Mouse (Mus musculus) heart, adult 11 months (tissue): ENCODE data around the gene Ralb.

Experiments used
- DNase-seq: peaks from one replicate; pipeline ENCODE4 v3.0.0; 2022

Gene Ralb

DNA sequence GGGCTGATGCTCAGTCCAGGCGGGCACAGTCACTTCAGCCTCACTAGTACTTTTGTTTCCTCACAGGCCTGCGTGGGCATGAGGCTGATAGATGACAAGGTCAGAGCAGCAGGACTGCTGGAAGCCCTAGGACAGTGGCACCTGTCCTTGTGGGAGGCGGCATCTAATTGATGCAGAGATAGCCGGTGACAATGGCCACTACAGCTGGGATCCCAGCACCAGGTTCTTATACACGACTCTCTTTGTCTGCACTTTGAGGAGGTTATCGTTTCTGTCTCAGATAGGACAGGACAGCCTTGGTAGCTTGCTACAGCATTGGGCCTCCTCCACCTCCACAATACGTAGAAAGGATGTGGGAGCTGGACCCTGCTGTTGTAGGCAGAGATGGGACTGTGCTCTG, 18.8 kb upstream of the Ralb start:
- peak; percentile 85 for DNase-seq

DNA sequence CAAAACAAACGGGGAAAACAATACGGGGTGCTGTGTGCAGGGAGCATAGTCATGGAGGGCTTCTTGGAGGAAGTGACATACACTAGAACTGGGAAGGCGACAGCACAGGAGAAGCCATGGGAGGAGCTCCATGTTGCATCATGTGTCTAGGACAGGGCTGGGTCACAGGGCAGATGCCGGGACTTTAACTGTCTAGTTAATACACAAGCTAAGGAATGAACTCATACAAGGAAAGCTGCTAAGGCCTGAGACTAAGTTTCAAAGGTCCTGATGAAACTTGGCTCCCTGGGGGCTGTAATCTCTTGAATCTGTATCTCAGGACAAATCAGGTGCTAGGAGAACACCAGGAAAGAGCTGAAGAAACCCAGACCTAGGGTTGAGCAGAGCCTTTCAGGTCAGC, 18.1 kb upstream of the Ralb start:
- DNase-seq, result no peak

GRCm38 (mm10) chr1:119521681-119522080, 17.1 kb upstream of the Ralb start:
- no peak for DNase-seq

GRCm38 (mm10) chr1:119521029-119521428, 16.4 kb upstream of the Ralb start:
- DNase-seq, result no peak

DNA sequence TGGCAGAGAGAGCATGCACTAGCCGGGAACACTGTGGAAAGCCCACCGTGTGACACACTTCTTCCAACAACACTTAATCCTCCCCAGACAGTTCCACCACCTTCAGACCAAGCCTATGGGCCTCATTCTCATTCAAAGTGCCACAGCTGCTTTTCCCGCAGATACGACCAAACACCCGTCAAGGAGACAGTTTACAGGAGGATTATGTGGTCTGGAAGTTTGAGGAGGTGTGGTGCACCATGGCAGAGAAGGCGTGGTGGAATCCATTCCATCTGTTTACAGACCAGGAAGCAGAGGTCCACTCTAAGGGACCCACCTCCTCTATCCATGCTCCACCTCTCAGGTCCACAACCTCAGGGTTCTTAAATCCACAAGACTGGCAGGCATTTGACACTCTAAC, 14.7 kb upstream of the Ralb start:
- DNase-seq, result no peak

- DNase-seq, result no peak
Observed at GRCm38 (mm10) chr1:119518786-119519185, 14.2 kb upstream of the Ralb start.

GRCm38 (mm10) chr1:119518060-119518459, 13.5 kb upstream of the Ralb start:
- no peak for DNase-seq

GRCm38 (mm10) chr1:119510857-119511256, 6.3 kb upstream of the Ralb start:
- DNase-seq, result peak; percentile 96

GRCm38 (mm10) chr1:119510409-119510808, 5.8 kb upstream of the Ralb start:
- DNase-seq, result no peak

DNA sequence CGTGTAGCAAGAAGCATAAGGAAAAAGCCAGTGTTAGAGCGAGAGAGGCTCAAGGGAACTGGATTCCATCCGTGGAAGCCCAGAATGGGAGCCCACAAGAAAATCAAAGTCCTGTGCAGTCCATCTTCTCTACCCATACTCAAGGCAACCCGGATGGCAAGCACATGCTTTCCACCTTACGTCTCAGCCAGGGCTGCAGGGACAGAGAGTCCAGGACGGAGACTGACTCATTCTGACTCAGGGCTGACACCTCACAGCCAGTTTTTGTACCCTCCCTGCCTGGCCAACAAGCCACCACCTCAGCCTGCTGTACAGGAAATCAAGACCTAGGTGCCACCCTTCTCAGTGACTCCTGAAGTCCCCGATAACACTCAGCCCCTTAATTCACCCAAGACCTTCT, 4.9 kb upstream of the Ralb start:
- DNase-seq, result peak; percentile 92

GRCm38 (mm10) chr1:119508548-119508947, 4.0 kb upstream of the Ralb start:
- peak; percentile 99 for DNase-seq

DNA sequence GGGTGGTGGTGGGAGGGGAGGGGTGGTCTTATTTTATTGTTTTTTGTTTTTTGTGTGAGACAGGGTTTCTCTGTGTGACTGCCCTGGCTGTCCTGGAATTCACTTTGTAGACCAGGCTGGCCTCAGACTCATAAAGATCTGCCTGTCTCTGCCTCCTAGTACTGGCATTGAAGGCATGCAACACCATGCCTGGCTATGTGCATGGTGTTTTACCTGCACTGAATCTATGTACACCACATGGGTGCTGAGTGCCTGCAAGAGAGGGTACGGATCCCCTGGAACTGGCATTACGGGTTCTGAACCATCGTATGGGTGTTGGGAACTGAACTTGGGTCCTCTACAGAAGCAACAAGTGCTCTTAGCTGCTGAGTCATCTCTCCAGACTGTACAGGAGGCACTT, 1.4 kb upstream of the Ralb start:
- peak; percentile 91 for DNase-seq

DNA sequence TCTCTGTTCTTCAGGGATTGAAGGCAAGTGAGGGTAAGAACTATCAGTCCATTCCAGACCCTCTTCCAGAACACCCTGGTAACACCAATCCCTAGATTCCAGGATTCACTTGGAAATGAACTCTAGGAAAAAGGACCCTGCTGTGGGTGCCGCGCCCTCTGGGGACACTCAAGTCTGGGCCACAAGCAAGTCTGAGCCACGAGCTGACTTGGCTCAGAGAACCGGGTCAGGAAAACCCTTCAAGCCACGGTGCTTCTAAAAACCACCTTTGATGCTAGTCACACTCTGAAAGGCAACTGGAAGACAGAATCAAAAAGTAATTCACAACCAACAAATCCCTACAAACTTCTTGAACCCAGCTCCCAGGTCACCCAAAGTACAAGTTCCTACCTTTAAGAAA, 786 bp downstream of the Ralb start:
- DNase-seq, result peak; percentile 95

- peak; percentile 94 for DNase-seq
Observed at GRCm38 (mm10) chr1:119503181-119503580, 1.4 kb downstream of the Ralb start.

GRCm38 (mm10) chr1:119502729-119503128, 1.9 kb downstream of the Ralb start:
- DNase-seq, result peak; percentile 91

GRCm38 (mm10) chr1:119501881-119502280, 2.7 kb downstream of the Ralb start:
- DNase-seq, result peak; percentile 94

DNA sequence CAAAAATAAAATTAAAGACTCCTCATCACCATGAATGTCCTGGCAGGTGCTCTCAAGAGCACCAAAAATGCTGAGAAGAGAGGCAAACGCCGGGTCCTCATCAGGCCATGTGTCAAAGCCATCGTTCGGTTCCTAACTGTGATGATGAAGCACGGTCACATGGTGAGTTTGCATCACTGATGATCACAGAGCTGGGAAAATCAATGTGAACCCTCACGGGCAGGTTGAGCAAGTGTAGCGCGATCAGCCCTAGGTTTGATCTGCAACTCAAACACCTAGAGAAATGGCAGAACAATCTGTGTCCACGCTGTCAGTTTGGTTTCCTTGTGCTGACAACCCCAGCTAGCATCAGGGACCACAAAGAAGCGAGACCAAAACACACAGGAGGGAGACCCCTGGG, 5.1 kb downstream of the Ralb start:
- no peak for DNase-seq

DNA sequence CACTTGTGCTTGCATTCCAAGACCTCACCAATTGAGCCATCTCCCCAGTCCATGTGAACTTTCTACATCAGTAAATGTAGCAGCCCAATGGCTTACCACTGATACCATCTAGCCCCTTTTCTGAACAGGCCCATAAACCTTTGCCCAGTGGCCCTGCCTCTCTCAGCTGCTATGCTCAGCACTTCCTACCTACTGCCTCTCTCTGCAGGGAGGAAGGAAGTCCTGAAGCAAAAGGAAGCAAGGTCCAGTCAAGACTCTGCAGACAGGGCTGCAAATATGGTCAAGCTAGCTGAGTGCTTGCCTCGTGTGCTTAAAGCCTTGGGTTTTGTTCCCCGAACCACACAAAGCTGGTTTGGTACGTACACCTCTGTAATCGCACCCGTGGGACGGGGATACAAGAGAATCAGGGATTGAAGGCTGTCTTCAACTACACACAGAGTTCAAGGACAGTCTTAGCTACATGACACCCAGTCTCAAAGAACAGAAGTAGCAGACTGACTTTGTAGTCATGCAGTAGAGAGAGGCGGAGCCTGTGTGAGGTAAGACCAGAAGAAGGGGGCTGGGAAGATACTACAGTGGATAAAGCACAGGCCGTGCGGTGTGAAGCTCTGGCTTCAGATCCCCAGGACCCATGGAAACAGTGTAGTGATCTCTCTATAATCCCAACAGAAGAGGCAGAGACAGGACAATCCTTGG, 5.9 kb downstream of the Ralb start:
- DNase-seq, result peak; percentile 91

- peak; percentile 79 for DNase-seq
Observed at GRCm38 (mm10) chr1:119497346-119498004, 7.1 kb downstream of the Ralb start.

- no peak for DNase-seq
Observed at GRCm38 (mm10) chr1:119495396-119495775, 9.2 kb downstream of the Ralb start.

DNA sequence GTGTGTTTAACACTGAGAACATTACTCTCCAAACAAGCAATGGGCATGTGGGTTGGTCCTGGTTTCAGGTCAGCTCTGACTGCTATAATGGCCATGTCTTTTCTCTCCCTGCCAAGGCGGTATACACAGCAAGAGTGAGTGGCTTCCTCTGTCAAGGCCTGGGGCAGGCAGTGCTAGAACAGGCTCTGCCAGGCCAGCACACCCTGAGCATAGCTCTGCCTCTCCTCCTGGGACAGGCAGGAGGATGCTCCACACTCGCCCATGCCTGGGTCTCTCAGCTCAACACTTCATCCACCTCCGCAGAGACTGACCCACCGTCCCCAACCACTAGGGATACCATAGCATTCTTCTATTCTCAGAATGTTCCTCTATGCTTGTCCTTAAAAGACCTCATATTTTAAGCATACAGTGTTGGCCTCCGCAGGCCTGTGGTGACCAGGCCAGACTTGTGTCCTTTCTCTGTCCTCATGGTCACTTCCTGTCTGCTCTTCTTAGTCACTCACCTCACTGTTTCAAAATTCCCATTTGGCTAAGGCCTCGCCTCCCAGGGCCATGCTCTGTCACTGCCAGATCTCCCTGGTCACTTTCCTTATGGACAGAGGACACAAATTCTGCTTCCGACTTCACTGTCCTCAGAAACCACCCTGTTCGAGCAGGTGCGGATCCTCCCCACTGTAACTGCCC, 9.7 kb downstream of the Ralb start:
- peak; percentile 95 for DNase-seq

DNA sequence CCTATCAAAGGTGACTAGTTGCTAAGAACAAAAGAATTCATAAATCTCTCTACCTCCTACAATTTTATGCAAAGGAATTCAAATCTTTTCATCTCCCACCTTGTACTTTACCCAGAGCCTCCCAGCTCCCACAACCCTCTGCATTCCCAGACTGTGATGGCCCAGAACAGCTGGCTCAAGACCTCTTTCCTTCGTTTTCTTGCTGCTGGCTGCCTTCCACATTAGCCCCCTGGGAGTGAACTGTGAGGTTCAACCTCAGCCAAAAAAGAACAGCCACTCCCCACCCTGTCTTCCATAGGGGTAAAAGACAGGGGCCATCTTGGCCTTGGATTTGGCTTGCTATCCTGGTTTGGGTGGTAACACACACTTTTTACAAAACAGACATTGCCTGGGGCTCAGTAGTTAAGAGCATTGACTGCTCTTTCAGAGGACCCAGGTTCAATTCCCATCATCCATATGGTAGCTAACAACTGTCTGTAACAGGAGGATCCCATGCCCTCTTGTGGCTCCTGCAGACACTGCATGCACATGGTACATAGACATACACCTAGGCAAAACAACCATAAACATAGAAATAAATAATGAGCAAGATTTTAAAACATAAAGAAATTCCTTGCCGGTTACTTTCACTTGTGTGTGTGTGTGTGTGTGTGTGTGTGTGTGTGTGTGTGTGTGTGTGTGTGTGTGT, 10.4 kb downstream of the Ralb start:
- DNase-seq, result peak; percentile 97

- no peak for DNase-seq
Observed at GRCm38 (mm10) chr1:119492505-119492904, 12.1 kb downstream of the Ralb start.

- peak; percentile 98 for DNase-seq
Observed at GRCm38 (mm10) chr1:119492097-119492496, 12.5 kb downstream of the Ralb start.
